Mouse (Mus musculus) forebrain, embryonic 14.5 days (tissue): ENCODE results near the gene Plpp2. TPM values are rescaled to one million over a fixed set of nuclear protein-coding genes. Genes with fewer than 3 reads are reported as not detected.

Experiments
- ATAC-seq: fragments of 200-750 bp; cut with Nextera tagmentation; 2 replicates; pipeline ENCODE4 v1.8.0; 2017; ENCODE audit warnings: mild to moderate bottlenecking, moderate library complexity
- DNase-seq: peaks from one replicate; pipeline ENCODE4 v3.0.0-alpha.2; 2015; ENCODE audit warnings: low spot score
- H3K27ac ChIP-seq: fragments of 300-500 bp; sonication (generic); 2 replicates; pipeline ENCODE4 v1.5.1; 2014; ENCODE audit warnings: low read depth, mild to moderate bottlenecking, control low read depth, low read length, moderate library complexity
- H3K27me3 ChIP-seq: fragments of 300-500 bp; sonication (generic); replicated peaks from 2 replicates; pipeline ENCODE4 v1.6.1; 2014; ENCODE audit warnings: low read length, control low read depth, mixed read lengths; ENCODE audit not compliant: control insufficient read depth, insufficient read depth
- H3K36me3 ChIP-seq: fragments of 300-500 bp; sonication (generic); 2 replicates; pipeline ENCODE4 v1.6.1; 2014; ENCODE audit warnings: low read length, control low read depth; ENCODE audit not compliant: control insufficient read depth, insufficient read depth
- H3K4me1 ChIP-seq: fragments of 300-500 bp; sonication (generic); 2 replicates; pipeline ENCODE4 v1.6.1; 2014; ENCODE audit warnings: antibody characterized with exemption, low read length, control low read depth; ENCODE audit not compliant: control insufficient read depth, insufficient read depth
- H3K4me2 ChIP-seq: fragments of 300-500 bp; sonication (generic); 2 replicates; pipeline ENCODE4 v1.6.1; 2014; ENCODE audit warnings: mild to moderate bottlenecking, control low read depth, low read length
- H3K4me3 ChIP-seq: fragments of 300-500 bp; sonication (generic); 2 replicates; pipeline ENCODE4 v1.5.1; 2014; ENCODE audit warnings: low read depth, low read length, control low read depth
- H3K9ac ChIP-seq: fragments of 300-500 bp; sonication (generic); 2 replicates; pipeline ENCODE4 v1.6.1; 2014; ENCODE audit warnings: mild to moderate bottlenecking, low read length, control low read depth, moderate library complexity
- H3K9me3 ChIP-seq: fragments of 300-500 bp; sonication (generic); replicated peaks from 2 replicates; pipeline ENCODE4 v1.6.1; 2016; ENCODE audit warnings: low read length, control low read depth, mixed read lengths; ENCODE audit not compliant: control insufficient read depth
- WGBS: fragments of 180-500 bp; shearing (Covaris S2); extraction: QIAGEN DNeasy Blood & Tissue Kit; methylation state at CpG from one replicate; pipeline ENCODE4 v1.1.7; 2014; 5-methylcytosine and 5-hydroxymethylcytosine counted together
- polyA plus RNA-seq: library from polyadenylated mRNA; unstranded; fragments of >200 nt; fragmentation: Nextera tagmentation; extraction: Ambion mirVana; gene quantifications from 2 replicates; pipeline ENCODE4 v1.2.1, GENCODE M21; 2014

Plpp2 gene
- polyA plus RNA-seq, 1 experiment from 2014 or later, result 12.5 TPM

DNA sequence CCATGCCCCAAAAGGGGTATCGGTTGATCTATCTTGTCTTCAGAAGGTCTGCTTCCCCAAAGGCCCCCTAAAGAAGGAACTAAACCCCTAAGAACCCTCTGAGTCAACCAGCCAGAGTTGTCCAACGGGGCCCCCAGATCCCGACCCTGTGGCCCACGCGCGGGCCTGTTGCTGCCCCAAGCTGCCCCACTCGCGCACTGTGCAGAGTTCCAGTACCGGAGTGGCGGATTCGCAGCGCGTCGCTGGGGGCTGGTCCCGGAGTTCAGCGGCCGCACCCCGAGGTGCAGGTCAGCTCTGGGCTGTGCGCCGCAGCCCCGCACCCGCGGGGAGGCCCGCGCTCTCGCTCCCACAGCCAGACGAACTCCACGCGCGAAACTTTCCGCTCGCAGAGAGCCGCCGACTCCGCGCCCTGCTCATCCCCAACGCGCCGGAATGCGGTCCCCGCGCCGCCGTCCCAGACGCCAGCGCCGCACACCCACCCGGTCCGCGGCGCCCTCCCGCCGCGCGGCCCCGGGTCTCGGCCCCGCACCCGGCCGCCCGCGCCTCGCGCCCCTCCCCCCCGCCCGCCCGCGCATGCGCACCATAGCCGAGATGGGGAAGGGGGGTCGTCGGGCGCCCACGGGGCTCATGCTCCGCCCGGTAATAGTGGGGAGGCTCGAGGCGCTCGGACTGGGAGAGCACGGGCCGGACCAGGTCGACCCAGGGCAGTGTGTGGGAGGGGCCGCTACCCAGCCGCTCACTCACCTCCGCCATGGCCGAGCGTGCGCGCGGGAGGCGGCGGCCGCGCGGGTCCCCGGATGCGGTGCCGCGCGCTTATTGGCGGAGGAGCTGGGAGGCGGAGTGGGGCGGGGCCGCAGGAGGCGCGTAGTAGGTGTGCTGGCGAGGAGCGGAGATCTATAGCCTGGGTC lies 21.0 kb upstream of the Plpp2 start, which contains the start of gene Mier2:
Gene Mier2, minus strand, starts transcription at position 870 of the 908 bp plus-strand sequence.
- Histone ChIP-seq H3K27me3 (no peaks in the 10 kb centered on the region), H3K27ac (peak within 1 kb of the TSS; percentile 33; the same call in 1 of the 2 replicates), H3K9ac (peak within 1 kb of the TSS; percentile 92), H3K36me3 (peaks cover 5% of the 10 kb centered on the region), H3K4me3 (peak within 1 kb of the TSS; percentile 95), H3K4me1 (peaks cover 7% of the 10 kb centered on the region), H3K9me3 (no peaks in the 10 kb centered on the region), H3K4me2 (peak within 1 kb of the TSS; percentile 82)
- under 1% methylated on average over 98 of the region's 108 CpGs for WGBS
- ATAC-seq (peak; percentile 89), DNase-seq (peak; percentile 78)

- no peak for ATAC-seq
- WGBS, result 53% methylated on average over 10 of the region's 10 CpGs
These were observed 20.1 kb upstream of the Plpp2 start for GRCm38 (mm10) chr10:79553691-79554090.

GRCm38 (mm10) chr10:79553176-79553575 lies 19.6 kb upstream of the Plpp2 start:
- H3K9me3 ChIP-seq, result no peaks in the 10 kb centered on the region
- ATAC-seq (no peak), DNase-seq (no peak)
- H3K27ac ChIP-seq, result no peak overlapping the region
- H3K27me3 ChIP-seq, result no peaks in the 10 kb centered on the region
- H3K4me3 ChIP-seq, result no peak overlapping the region
- H3K4me1 ChIP-seq, result peaks cover 7% of the 10 kb centered on the region
- 91% methylated on average over 6 of the region's 6 CpGs for WGBS
- peak overlapping the region; percentile 92; the same call in 1 of the 2 replicates for H3K9ac ChIP-seq
- peak overlapping the region; percentile 82; the same call in 1 of the 2 replicates for H3K4me2 ChIP-seq
- H3K36me3 ChIP-seq, result peaks cover 19% of the 10 kb centered on the region

More at GRCm38 (mm10) chr10:79553691-79554090, 20.1 kb upstream of the Plpp2 start:
- Histone ChIP-seq H3K4me1 (peaks cover 7% of the 10 kb centered on the region), H3K9ac (peak overlapping the region; percentile 92), H3K9me3 (no peaks in the 10 kb centered on the region), H3K27me3 (no peaks in the 10 kb centered on the region), H3K36me3 (peaks cover 14% of the 10 kb centered on the region), H3K4me3 (peak overlapping the region; percentile 95), H3K4me2 (peak overlapping the region; percentile 82), H3K27ac (no peak overlapping the region)
- no peak for DNase-seq

DNA sequence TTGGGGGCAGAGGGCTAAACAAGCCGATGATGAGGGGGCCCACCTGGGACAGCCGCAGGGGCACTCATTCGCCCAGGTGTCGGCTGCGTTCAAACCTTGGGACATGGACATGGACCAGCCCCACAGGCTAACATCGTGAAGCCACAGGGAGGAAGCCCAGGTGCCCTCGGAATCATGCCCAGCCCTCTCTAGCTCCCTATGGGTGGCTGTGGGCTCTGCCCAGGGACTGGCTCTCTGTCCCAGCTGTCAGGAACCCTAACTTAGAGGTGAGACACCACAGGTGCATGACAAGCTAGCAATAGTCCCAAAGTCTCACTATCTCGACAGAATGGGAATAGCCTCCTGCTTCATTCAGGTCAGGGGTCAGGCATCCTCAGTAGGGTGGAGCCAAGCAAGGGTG lies 18.9 kb upstream of the Plpp2 start:
- H3K4me1 ChIP-seq, result peaks cover 7% of the 10 kb centered on the region
- ATAC-seq, result no peak
- 93% methylated on average over 8 of the region's 8 CpGs for WGBS

DNA sequence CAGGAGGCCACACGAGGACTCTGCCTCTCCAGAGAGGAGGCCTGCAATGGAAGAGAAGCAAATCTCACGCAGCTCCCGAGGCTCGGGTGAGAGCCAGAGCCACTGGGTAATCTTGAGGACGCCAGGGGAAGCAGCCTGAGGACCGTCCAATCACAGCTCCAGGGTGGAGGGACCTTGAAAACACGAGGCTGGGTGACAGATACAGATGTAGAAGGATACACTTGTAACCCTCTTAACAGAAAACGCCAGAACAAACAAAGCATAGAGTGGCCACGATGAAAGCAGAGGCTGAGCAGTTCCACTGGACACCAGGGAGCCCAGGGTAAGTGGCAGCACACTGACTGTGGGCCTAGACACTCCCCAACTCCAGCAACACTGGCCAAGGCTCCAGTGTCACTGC lies 16.8 kb upstream of the Plpp2 start:
- 88% methylated on average over 9 of the region's 9 CpGs for WGBS
- ATAC-seq (no peak), DNase-seq (no peak)

More for the DNA sequence above, 18.9 kb upstream of the Plpp2 start:
- Histone ChIP-seq H3K36me3 (peaks cover 26% of the 10 kb centered on the region), H3K9me3 (no peaks in the 10 kb centered on the region), H3K9ac (no peak overlapping the region), H3K4me3 (no peak overlapping the region), H3K4me2 (no peak overlapping the region), H3K27me3 (no peaks in the 10 kb centered on the region), H3K27ac (no peak overlapping the region)
- no peak for DNase-seq

GRCm38 (mm10) chr10:79548971-79549723 lies 15.6 kb upstream of the Plpp2 start:
- WGBS, result 94% methylated on average over 18 of the region's 18 CpGs
- Histone ChIP-seq H3K36me3 (peaks cover 60% of the 10 kb centered on the region), H3K4me1 (peaks cover 7% of the 10 kb centered on the region), H3K27me3 (no peaks in the 10 kb centered on the region), H3K4me3 (no peak overlapping the region), H3K9me3 (no peaks in the 10 kb centered on the region), H3K4me2 (no peak overlapping the region), H3K9ac (no peak overlapping the region), H3K27ac (no peak overlapping the region)
- DNase-seq (no peak), ATAC-seq (no peak)

More for the DNA sequence above, 16.8 kb upstream of the Plpp2 start:
- no peak overlapping the region for H3K9ac ChIP-seq
- H3K27me3 ChIP-seq, result no peaks in the 10 kb centered on the region
- peaks cover 7% of the 10 kb centered on the region for H3K4me1 ChIP-seq
- no peak overlapping the region for H3K4me2 ChIP-seq
- no peak overlapping the region for H3K27ac ChIP-seq
- no peaks in the 10 kb centered on the region for H3K9me3 ChIP-seq
- peaks cover 48% of the 10 kb centered on the region for H3K36me3 ChIP-seq
- no peak overlapping the region for H3K4me3 ChIP-seq

DNA sequence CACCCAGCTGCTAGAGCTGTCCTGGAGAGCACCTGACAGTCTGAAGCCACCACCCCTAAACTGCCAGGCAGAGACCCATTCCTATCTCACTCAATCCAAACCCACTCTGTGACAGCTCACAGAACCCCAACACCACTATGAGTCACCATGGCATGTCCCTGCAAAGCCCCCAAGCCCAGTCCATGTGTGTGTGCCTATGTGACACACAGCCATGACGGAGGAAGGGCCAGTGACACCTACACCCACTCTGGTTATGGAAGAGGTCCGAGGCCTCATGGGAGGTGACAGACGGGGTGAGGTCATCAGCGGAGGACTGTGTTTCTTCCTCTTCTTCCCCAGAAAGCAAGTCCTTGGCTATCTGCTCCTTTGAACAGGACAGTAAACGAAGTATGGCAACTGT lies 14.9 kb upstream of the Plpp2 start:
- Histone ChIP-seq H3K9ac (no peak overlapping the region), H3K27me3 (no peaks in the 10 kb centered on the region), H3K4me2 (no peak overlapping the region), H3K27ac (no peak overlapping the region), H3K36me3 (peaks cover 66% of the 10 kb centered on the region), H3K4me3 (no peak overlapping the region), H3K9me3 (no peaks in the 10 kb centered on the region), H3K4me1 (peaks cover under 1% of the 10 kb centered on the region)
- ATAC-seq, result no peak
- WGBS, result 93% methylated on average over 5 of the region's 5 CpGs
- no peak for DNase-seq

DNA sequence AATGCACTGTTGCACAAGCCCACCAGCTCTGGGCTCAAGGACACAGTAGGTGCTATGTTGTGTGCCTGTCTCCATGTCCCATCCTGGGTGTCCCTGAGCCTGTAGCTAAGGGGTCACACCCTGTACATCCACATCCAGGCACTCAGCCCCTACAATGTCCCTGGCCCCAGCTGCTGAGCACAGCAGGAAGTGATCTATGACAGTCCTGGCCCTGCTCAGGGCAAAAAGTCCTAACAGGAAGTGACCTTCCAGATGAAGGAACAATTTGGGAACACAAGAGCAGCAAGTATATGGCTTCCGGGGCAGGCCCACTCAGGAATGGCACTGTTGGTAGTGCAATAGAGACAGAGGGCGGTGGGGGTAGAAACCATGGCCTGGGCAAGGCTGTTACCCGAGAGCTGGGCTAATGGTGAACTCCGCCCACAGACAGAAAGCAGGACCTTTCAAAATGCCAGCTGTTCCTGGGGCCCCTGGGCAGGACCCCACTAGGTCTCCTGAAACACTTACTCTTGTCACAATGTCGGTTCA lies 13.6 kb upstream of the Plpp2 start:
- DNase-seq (no peak), ATAC-seq (no peak)
- H3K9me3 ChIP-seq, result no peaks in the 10 kb centered on the region
- H3K4me1 ChIP-seq, result no peaks in the 10 kb centered on the region
- no peak overlapping the region for H3K27ac ChIP-seq
- H3K4me2 ChIP-seq, result no peak overlapping the region
- H3K4me3 ChIP-seq, result no peak overlapping the region
- H3K27me3 ChIP-seq, result no peaks in the 10 kb centered on the region
- 87% methylated on average over 5 of the region's 5 CpGs for WGBS
- no peak overlapping the region for H3K9ac ChIP-seq
- peaks cover 79% of the 10 kb centered on the region for H3K36me3 ChIP-seq
